Comparison of ENCODE assay signal across 24 mouse cellular contexts in genomic region chr4:76443553-76443952, GRCm38 (mm10).
DNase-seq lines count a peak whose midpoint lies in the region; ATAC-seq and TF ChIP-seq lines count a peak whose summit lies in the region.
"Had no signal": no experiment of that assay in that cellular context is flagged by ENCODE, and none has a peak within 500 bp of the region (broad histone marks: within the 10 kb centered on the region; RNA-seq: fewer than 3 reads in every experiment).

No protein-coding gene starts in this region.

- no peaks in the 10 kb centered on the region for H3K36me3 ChIP-seq in kidney, embryonic 16.5 days (ENCODE audit: insufficient read depth, low read length)
- H3K36me3 ChIP-seq in neural tube, embryonic 15.5 days, result no peaks in the 10 kb centered on the region
- H3K36me3 ChIP-seq: forebrain, embryonic 10.5 days; heart, embryonic 10.5 days; limb, embryonic 15.5 days; midbrain, embryonic 10.5 days; stomach, embryonic 15.5 days had no signal

- TF ChIP-seq CTCF in gastrocnemius, adult 2 months (IDR thresholded peaks at IDR 0.05), result no peak

- 0 out of 2 replicates have a peak, but pooled peaks have one; percentile 46 for ATAC-seq in kidney, embryonic 16.5 days (ENCODE audit: low FRiP score, low TSS enrichment)
- ATAC-seq in neural tube, embryonic 15.5 days (ENCODE audit: low FRiP score), result no peak
- ATAC-seq: forebrain, embryonic 16.5 days; intestine, embryonic 16.5 days; lung, postnatal 0 days; midbrain, embryonic 16.5 days had no signal

- no peak overlapping the region for H3K9ac ChIP-seq in kidney, embryonic 16.5 days (replicated peaks; ENCODE audit: low read length)
- no peak overlapping the region for H3K9ac ChIP-seq in neural tube, embryonic 15.5 days (replicated peaks)
- H3K9ac ChIP-seq: limb, embryonic 15.5 days; stomach, embryonic 15.5 days had no signal

- 39% methylated on average over 4 of the region's 4 CpGs for WGBS in kidney, embryonic 16.5 days
- 54% methylated on average over 4 of the region's 4 CpGs for WGBS in neural tube, embryonic 15.5 days

- peaks cover 23% of the 10 kb centered on the region for H3K4me1 ChIP-seq in kidney, embryonic 16.5 days (ENCODE audit: insufficient read depth, low read length)
- H3K4me1 ChIP-seq in neural tube, embryonic 15.5 days, result peaks cover 42% of the 10 kb centered on the region
- H3K4me1 ChIP-seq: stomach, embryonic 15.5 days had no signal

- intact Hi-C loops in gastrocnemius, adult 2 months (cut with DNase I), result loop anchor here (5.0 kb wide), 1 partner anchor 116 kb away; no protein-coding TSS in a partner anchor

- H3K27ac ChIP-seq in gastrocnemius, adult 2 months, result no peak overlapping the region
- H3K27ac ChIP-seq in kidney, embryonic 16.5 days (ENCODE audit: low read length), result no peak overlapping the region
- H3K27ac ChIP-seq in neural tube, embryonic 15.5 days (replicated peaks), result peak overlapping the region; percentile 48; the same call in 1 of the 2 replicates
- H3K27ac ChIP-seq: forebrain, embryonic 10.5 days; heart, embryonic 10.5 days; limb, embryonic 15.5 days; macrophage; midbrain, embryonic 10.5 days; stomach, embryonic 15.5 days had no signal

- H3K4me2 ChIP-seq in kidney, embryonic 16.5 days (replicated peaks; ENCODE audit: low read depth, low read length), result no peak overlapping the region
- peak overlapping the region; percentile 39 for H3K4me2 ChIP-seq in neural tube, embryonic 15.5 days
- H3K4me2 ChIP-seq: limb, embryonic 15.5 days; stomach, embryonic 15.5 days had no signal

- DNase-seq in gastrocnemius, adult 2 months, result peak; percentile 23
- no peak for DNase-seq in gastrocnemius, postnatal 4 days (ENCODE audit: low spot score in 2 of 2)
- DNase-seq in kidney, postnatal 25 days, result no peak
- peak; percentile 58 for DNase-seq in mesoderm, embryonic 11.5 days (ENCODE audit: low read depth, low spot score)
- no peak for DNase-seq in lung, adult 18-20 months
- DNase-seq in frontal cortex, postnatal 36 days (ENCODE audit: low spot score in 2 of 2), result no peak
- DNase-seq: adrenal gland, adult 2 months; cerebellum, adult 11 months; cerebellum, postnatal 10 days; layer of hippocampus, adult 9-11 months; retina, postnatal 1 day; thymus, postnatal 25 days had no signal

- H3K4me3 ChIP-seq in gastrocnemius, adult 2 months, result no peak overlapping the region
- no peak overlapping the region for H3K4me3 ChIP-seq in kidney, embryonic 16.5 days (ENCODE audit: low read length)
- peak overlapping the region; percentile 9; the same call in 1 of the 2 replicates for H3K4me3 ChIP-seq in neural tube, embryonic 15.5 days (replicated peaks)
- H3K4me3 ChIP-seq: forebrain, embryonic 10.5 days; heart, embryonic 10.5 days; limb, embryonic 15.5 days; midbrain, embryonic 10.5 days; stomach, embryonic 15.5 days had no signal

- H3K27me3 ChIP-seq in kidney, embryonic 16.5 days (ENCODE audit: insufficient read depth, low read length), result no peaks in the 10 kb centered on the region
- H3K27me3 ChIP-seq in neural tube, embryonic 15.5 days (replicated peaks), result no peaks in the 10 kb centered on the region
- H3K27me3 ChIP-seq: limb, embryonic 15.5 days; stomach, embryonic 15.5 days had no signal

- H3K9me3 ChIP-seq in kidney, embryonic 16.5 days (ENCODE audit: low read length), result no peaks in the 10 kb centered on the region
- H3K9me3 ChIP-seq in neural tube, embryonic 15.5 days (replicated peaks), result no peaks in the 10 kb centered on the region
- H3K9me3 ChIP-seq: forebrain, embryonic 10.5 days; heart, embryonic 10.5 days; limb, embryonic 15.5 days; midbrain, embryonic 10.5 days; stomach, embryonic 15.5 days had no signal

Comparison
In these comparisons a context has a peak if more than half of its experiments do, and no peak if none do; other contexts are left out.
1. DNase-seq: peak in gastrocnemius, adult 2 months (single experiment) and mesoderm, embryonic 11.5 days (single experiment); none in gastrocnemius, postnatal 4 days (0 of 2), kidney, postnatal 25 days (0 of 2), lung, adult 18-20 months (0 of 2) and frontal cortex, postnatal 36 days (0 of 2).